Mouse (Mus musculus) heart, postnatal 0 days (tissue): ENCODE measurements around the gene Phgr1. TPM values are rescaled to one million over a fixed set of nuclear protein-coding genes. Genes with fewer than 3 reads are reported as not detected.

Source experiments
- ATAC-seq: fragments of 200-750 bp; cut with Nextera tagmentation; 2 replicates; pipeline ENCODE4 v1.8.0; 2017; ENCODE audit warnings: low read depth, moderate number of reproducible peaks, moderate library complexity; ENCODE audit not compliant: insufficient read depth
- DNase-seq: peaks from one replicate; pipeline ENCODE4 v3.0.0-alpha.2; 2016; ENCODE audit warnings: low spot score
- H3K27ac ChIP-seq: fragments of 300-500 bp; sonication (generic); 2 replicates; pipeline ENCODE4 v1.5.1; 2014; ENCODE audit warnings: low read depth, mild to moderate bottlenecking
- H3K27me3 ChIP-seq: fragments of 300-500 bp; sonication (generic); 2 replicates; pipeline ENCODE4 v1.6.1; 2014; ENCODE audit warnings: low read length, mixed read lengths; ENCODE audit not compliant: control insufficient read depth, insufficient read depth
- H3K36me3 ChIP-seq: fragments of 300-500 bp; sonication (generic); replicated peaks from 2 replicates; pipeline ENCODE4 v1.6.1; 2014; ENCODE audit warnings: low read length, mixed read lengths; ENCODE audit not compliant: control insufficient read depth, insufficient read depth
- H3K4me1 ChIP-seq: fragments of 300-500 bp; sonication (generic); 2 replicates; pipeline ENCODE4 v1.6.1; 2014; ENCODE audit warnings: antibody characterized with exemption; ENCODE audit not compliant: control insufficient read depth, insufficient read depth
- H3K4me2 ChIP-seq: fragments of 300-500 bp; sonication (generic); 2 replicates; pipeline ENCODE4 v1.6.1; 2014; ENCODE audit warnings: low read depth, mild to moderate bottlenecking, low read length, moderate library complexity
- H3K4me3 ChIP-seq: fragments of 300-500 bp; sonication (generic); 2 replicates; pipeline ENCODE4 v1.5.1; 2014; ENCODE audit warnings: low read depth, low read length
- H3K9ac ChIP-seq: fragments of 300-500 bp; sonication (generic); replicated peaks from 2 replicates; pipeline ENCODE4 v1.6.1; 2014; ENCODE audit warnings: low read depth, low read length, mixed read lengths
- H3K9me3 ChIP-seq: fragments of 300-500 bp; sonication (generic); replicated peaks from 2 replicates; pipeline ENCODE4 v1.6.1; 2016; ENCODE audit warnings: low read length; ENCODE audit not compliant: control insufficient read depth
- CTCF ChIP-seq: IDR thresholded peaks from 2 replicates; pipeline ENCODE4 v1.5.1; 2016; ENCODE audit warnings: antibody characterized with exemption, control low read depth, low read depth
- EP300 ChIP-seq: IDR thresholded peaks from 2 replicates; pipeline ENCODE4 v1.6.1; 2016; ENCODE audit warnings: antibody characterized with exemption, low read depth
- WGBS: fragments of 180-500 bp; shearing (Covaris S2); extraction: QIAGEN DNeasy Blood & Tissue Kit; methylation state at CpG from one replicate; pipeline ENCODE4 v1.1.7; 2014; 5-methylcytosine and 5-hydroxymethylcytosine counted together
- polyA plus RNA-seq: library from polyadenylated mRNA; unstranded; fragments of >200 nt; fragmentation: Nextera tagmentation; extraction: Ambion mirVana; gene quantifications from 2 replicates; pipeline ENCODE4 v1.2.1, GENCODE M21; 2015
- total RNA-seq: library from RNA; depleted of rRNA; stranded (reverse); fragments of >200 nt; gene quantifications from 2 replicates; pipeline ENCODE4 v1.2.3, GENCODE M21; 2014; ENCODE audit warnings: low replicate concordance

Phgr1 gene
- total and polyA plus RNA-seq, 2 experiments from 2014 or later, result not detected

- 71% methylated on average over 2 of the region's 2 CpGs for WGBS
- ATAC-seq, result no peak
- Histone ChIP-seq H3K4me3 (no peak overlapping the region), H3K9ac (no peak overlapping the region), H3K9me3 (no peaks in the 10 kb centered on the region), H3K36me3 (no peaks in the 10 kb centered on the region), H3K4me1 (no peaks in the 10 kb centered on the region), H3K4me2 (no peak overlapping the region), H3K27ac (no peak overlapping the region), H3K27me3 (no peaks in the 10 kb centered on the region)
- DNase-seq, result no peak
- no peak for TF ChIP-seq CTCF
- no peak for TF ChIP-seq EP300
Measured at GRCm38 (mm10) chr2:118804474-118804873, 31.9 kb downstream of the Phgr1 start.

GRCm38 (mm10) chr2:118805137-118805536 is 32.6 kb downstream of the Phgr1 start:
- Histone ChIP-seq H3K27me3 (no peaks in the 10 kb centered on the region), H3K4me3 (no peak overlapping the region), H3K27ac (no peak overlapping the region), H3K9ac (no peak overlapping the region), H3K36me3 (no peaks in the 10 kb centered on the region), H3K4me1 (no peaks in the 10 kb centered on the region), H3K4me2 (no peak overlapping the region), H3K9me3 (no peaks in the 10 kb centered on the region)
- WGBS, result 18% methylated on average over 3 of the region's 3 CpGs
- ATAC-seq (no peak), DNase-seq (no peak)
- TF ChIP-seq CTCF, result no peak
- no peak for TF ChIP-seq EP300

GRCm38 (mm10) chr2:118805756-118806155 is 33.2 kb downstream of the Phgr1 start:
- DNase-seq (no peak), ATAC-seq (no peak)
- no peak overlapping the region for H3K9ac ChIP-seq
- H3K9me3 ChIP-seq, result 0 out of 2 replicates have a peak, but pooled peaks cover 3% of the 10 kb centered on the region
- H3K27me3 ChIP-seq, result no peaks in the 10 kb centered on the region
- H3K4me3 ChIP-seq, result no peak overlapping the region
- H3K27ac ChIP-seq, result no peak overlapping the region
- no peaks in the 10 kb centered on the region for H3K4me1 ChIP-seq
- no peak for TF ChIP-seq CTCF
- TF ChIP-seq EP300, result no peak
- 18% methylated on average over 3 of the region's 3 CpGs for WGBS
- H3K36me3 ChIP-seq, result no peaks in the 10 kb centered on the region
- no peak overlapping the region for H3K4me2 ChIP-seq

GRCm38 (mm10) chr2:118806860-118807259 is 34.3 kb downstream of the Phgr1 start:
- 44% methylated on average over 4 of the region's 4 CpGs for WGBS
- H3K4me2 ChIP-seq, result no peak overlapping the region
- TF ChIP-seq EP300 (no peak), CTCF (no peak)
- H3K36me3 ChIP-seq, result no peaks in the 10 kb centered on the region
- no peak overlapping the region for H3K9ac ChIP-seq
- no peak overlapping the region for H3K4me3 ChIP-seq
- H3K27me3 ChIP-seq, result no peaks in the 10 kb centered on the region
- ATAC-seq, result no peak
- no peaks in the 10 kb centered on the region for H3K4me1 ChIP-seq
- H3K27ac ChIP-seq, result no peak overlapping the region
- 0 out of 2 replicates have a peak, but pooled peaks cover 4% of the 10 kb centered on the region for H3K9me3 ChIP-seq
- DNase-seq, result no peak

- Histone ChIP-seq H3K4me3 (no peak overlapping the region), H3K4me2 (no peak overlapping the region), H3K36me3 (no peaks in the 10 kb centered on the region), H3K9ac (no peak overlapping the region), H3K27me3 (no peaks in the 10 kb centered on the region), H3K4me1 (peaks cover 11% of the 10 kb centered on the region; the same call in 1 of the 2 replicates), H3K27ac (no peak overlapping the region), H3K9me3 (0 out of 2 replicates have a peak, but pooled peaks cover 4% of the 10 kb centered on the region)
- DNase-seq, result no peak
- no peak for TF ChIP-seq EP300
- no peak for TF ChIP-seq CTCF
- WGBS, result 41% methylated on average over 2 of the region's 2 CpGs
- no peak for ATAC-seq
Measured at GRCm38 (mm10) chr2:118810861-118811260, 38.3 kb downstream of the Phgr1 start.

- Histone ChIP-seq H3K4me1 (peaks cover 11% of the 10 kb centered on the region; the same call in 1 of the 2 replicates), H3K9ac (no peak overlapping the region), H3K27ac (no peak overlapping the region), H3K9me3 (0 out of 2 replicates have a peak, but pooled peaks cover 4% of the 10 kb centered on the region), H3K4me2 (no peak overlapping the region), H3K36me3 (peaks cover 11% of the 10 kb centered on the region), H3K27me3 (no peaks in the 10 kb centered on the region), H3K4me3 (no peak overlapping the region)
- TF ChIP-seq CTCF (no peak), EP300 (no peak)
- ATAC-seq (no peak), DNase-seq (no peak)
- 38% methylated on average over 1 of the region's 1 CpGs for whole genome bisulfite sequencing
Measured at GRCm38 (mm10) chr2:118812724-118813123, 40.2 kb downstream of the Phgr1 start.
